Mouse (Mus musculus): ENCODE measurements around the gene Fads1. TPM values are rescaled to one million over a fixed set of nuclear protein-coding genes. Genes with fewer than 3 reads are reported as not detected.

The Fads1 gene
- polyA plus RNA-seq, 1 experiment from 2014 or later, result 125 TPM

DNA sequence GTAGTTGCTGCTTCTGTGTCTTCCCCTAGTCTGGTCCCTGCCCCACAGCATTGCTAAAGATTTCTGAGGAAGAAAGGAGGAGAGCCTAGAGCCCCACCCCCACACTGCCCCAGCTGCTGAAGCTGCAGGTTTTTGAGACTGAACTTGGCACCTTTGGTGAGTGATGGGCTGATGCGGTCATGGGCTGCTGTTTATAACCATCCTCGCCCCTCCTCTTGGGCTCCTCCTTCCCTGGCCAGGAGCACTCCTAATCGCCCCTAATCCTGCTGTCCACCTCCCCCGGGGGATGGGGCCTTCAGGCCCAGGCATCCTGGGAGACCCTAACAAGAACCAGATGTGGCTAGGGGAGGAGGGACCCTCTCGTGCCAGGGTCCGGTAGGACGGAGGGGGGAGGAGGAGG is 48.3 kb downstream of the Fads1 start:
- H3K36me3 ChIP-seq (replicated peaks; ENCODE audit: control insufficient read depth, insufficient read depth, low read depth, low read length), result no peaks in the 10 kb centered on the region
- no peak overlapping the region for H3K4me3 ChIP-seq (ENCODE audit: low read depth, low read length)
- H3K4me2 ChIP-seq (ENCODE audit: low read depth, low read length), result no peak overlapping the region
- ATAC-seq (replicated peaks; ENCODE audit: insufficient number of reproducible peaks, low FRiP score, low TSS enrichment, low read depth), result no peak
- H3K9me3 ChIP-seq (replicated peaks; ENCODE audit: control insufficient read depth, low read length), result no peaks in the 10 kb centered on the region
- peak overlapping the region; percentile 28; the same call in 1 of the 2 replicates for H3K9ac ChIP-seq (replicated peaks; ENCODE audit: low read length)
- H3K27me3 ChIP-seq (ENCODE audit: control insufficient read depth, insufficient read depth, low read length), result no peaks in the 10 kb centered on the region
- H3K27ac ChIP-seq (replicated peaks; ENCODE audit: low read depth, low read length), result no peak overlapping the region
- 8% methylated on average over 7 of the region's 7 CpGs for WGBS
- peaks cover 7% of the 10 kb centered on the region; the same call in 1 of the 2 replicates for H3K4me1 ChIP-seq (ENCODE audit: control insufficient read depth, insufficient read depth, low read length)
- DNase-seq (ENCODE audit: low spot score), result peak; percentile 34

DNA sequence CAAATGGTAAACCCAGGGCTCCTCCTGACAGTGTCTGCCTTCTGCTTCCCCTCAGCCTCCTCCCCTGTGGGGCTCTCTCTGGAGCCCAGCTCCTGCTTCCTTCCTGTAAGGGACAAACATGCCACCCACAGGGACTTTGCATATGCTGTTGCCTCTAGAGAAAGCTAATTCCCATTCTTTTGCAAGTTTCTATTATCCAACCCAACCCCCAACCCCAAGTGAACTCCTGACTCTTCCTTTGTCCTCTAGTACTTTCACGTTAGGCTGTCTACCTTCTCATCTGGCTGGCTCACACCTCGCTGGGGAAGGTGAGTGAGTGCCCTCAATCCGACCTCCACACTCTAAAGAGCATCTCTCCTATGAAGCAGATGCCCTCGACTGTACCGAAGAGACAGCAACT is 49.2 kb downstream of the Fads1 start:
- Histone ChIP-seq H3K27ac (replicated peaks; ENCODE audit: low read depth, low read length) (no peak overlapping the region; the same call in 1 of the 2 replicates), H3K4me2 (ENCODE audit: low read depth, low read length) (no peak overlapping the region), H3K9me3 (replicated peaks; ENCODE audit: control insufficient read depth, low read length) (no peaks in the 10 kb centered on the region), H3K4me3 (ENCODE audit: low read depth, low read length) (no peak overlapping the region), H3K27me3 (ENCODE audit: control insufficient read depth, insufficient read depth, low read length) (no peaks in the 10 kb centered on the region), H3K9ac (replicated peaks; ENCODE audit: low read length) (no peak overlapping the region), H3K4me1 (ENCODE audit: control insufficient read depth, insufficient read depth, low read length) (peaks cover 7% of the 10 kb centered on the region; the same call in 1 of the 2 replicates), H3K36me3 (replicated peaks; ENCODE audit: control insufficient read depth, insufficient read depth, low read depth, low read length) (no peaks in the 10 kb centered on the region)
- ATAC-seq (replicated peaks; ENCODE audit: insufficient number of reproducible peaks, low FRiP score, low TSS enrichment, low read depth), result no peak
- 21% methylated on average over 5 of the region's 5 CpGs for WGBS
- no peak for DNase-seq (ENCODE audit: low spot score)

DNA sequence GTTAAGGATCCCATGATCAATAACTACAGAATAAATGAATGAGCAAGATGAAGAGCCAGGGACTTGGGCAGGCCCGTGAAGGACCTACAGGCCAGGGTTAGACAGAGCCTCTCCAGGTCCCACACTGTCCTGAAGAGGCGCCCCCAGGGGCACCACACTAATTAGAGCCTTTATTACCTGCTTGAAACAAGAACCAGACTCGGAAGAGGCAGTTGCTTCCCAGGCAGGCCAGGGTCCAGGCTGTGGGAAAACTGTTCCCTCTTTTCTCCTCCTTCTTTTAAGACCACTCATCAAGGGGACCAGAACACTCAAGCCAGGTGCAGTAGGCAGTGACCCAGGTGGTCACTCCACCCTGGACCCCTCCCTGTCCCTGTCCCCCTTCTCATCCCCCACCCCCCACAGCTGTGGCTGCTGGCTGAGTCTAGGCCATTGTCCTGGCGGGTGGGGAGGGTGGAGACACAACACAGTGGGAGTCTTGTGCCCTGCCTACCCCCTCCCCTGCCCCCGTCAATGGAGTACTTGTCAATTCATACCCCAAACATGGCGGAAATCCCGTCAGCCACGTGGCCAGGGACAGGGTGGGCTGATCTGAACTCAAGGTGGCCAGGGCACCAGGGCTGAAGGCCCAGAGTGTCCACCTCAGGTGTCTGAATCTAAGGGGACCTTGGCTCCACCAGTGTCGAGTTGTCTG is 49.8 kb downstream of the Fads1 start:
- Histone ChIP-seq H3K27me3 (ENCODE audit: control insufficient read depth, insufficient read depth, low read length) (no peaks in the 10 kb centered on the region), H3K27ac (replicated peaks; ENCODE audit: low read depth, low read length) (no peak overlapping the region; the same call in 1 of the 2 replicates), H3K9ac (replicated peaks; ENCODE audit: low read length) (no peak overlapping the region), H3K9me3 (replicated peaks; ENCODE audit: control insufficient read depth, low read length) (no peaks in the 10 kb centered on the region), H3K4me3 (ENCODE audit: low read depth, low read length) (no peak overlapping the region), H3K36me3 (replicated peaks; ENCODE audit: control insufficient read depth, insufficient read depth, low read depth, low read length) (no peaks in the 10 kb centered on the region), H3K4me2 (ENCODE audit: low read depth, low read length) (no peak overlapping the region), H3K4me1 (ENCODE audit: control insufficient read depth, insufficient read depth, low read length) (peaks cover 7% of the 10 kb centered on the region; the same call in 1 of the 2 replicates)
- 31% methylated on average over 9 of the region's 9 CpGs for WGBS
- DNase-seq (ENCODE audit: low spot score) (no peak), ATAC-seq (replicated peaks; ENCODE audit: insufficient number of reproducible peaks, low FRiP score, low TSS enrichment, low read depth) (no peak)

GRCm38 (mm10) chr19:10235784-10236565 is 53.3 kb downstream of the Fads1 start:
- 87% methylated on average over 9 of the region's 9 CpGs for WGBS

GRCm38 (mm10) chr19:10238477-10238876 is 55.8 kb downstream of the Fads1 start:
- 69% methylated on average over 3 of the region's 3 CpGs for WGBS
- Histone ChIP-seq H3K9me3 (replicated peaks; ENCODE audit: control insufficient read depth, low read length) (no peaks in the 10 kb centered on the region), H3K4me3 (ENCODE audit: low read depth, low read length) (no peak overlapping the region), H3K27me3 (ENCODE audit: control insufficient read depth, insufficient read depth, low read length) (no peaks in the 10 kb centered on the region), H3K9ac (replicated peaks; ENCODE audit: low read length) (no peak overlapping the region), H3K4me1 (ENCODE audit: control insufficient read depth, insufficient read depth, low read length) (peaks cover 7% of the 10 kb centered on the region; the same call in 1 of the 2 replicates), H3K27ac (replicated peaks; ENCODE audit: low read depth, low read length) (no peak overlapping the region), H3K4me2 (ENCODE audit: low read depth, low read length) (no peak overlapping the region), H3K36me3 (replicated peaks; ENCODE audit: control insufficient read depth, insufficient read depth, low read depth, low read length) (no peaks in the 10 kb centered on the region)
- no peak for DNase-seq (ENCODE audit: low spot score)
- ATAC-seq (replicated peaks; ENCODE audit: insufficient number of reproducible peaks, low FRiP score, low TSS enrichment, low read depth), result no peak

More at GRCm38 (mm10) chr19:10235784-10236565, 53.3 kb downstream of the Fads1 start:
- no peak for ATAC-seq (replicated peaks; ENCODE audit: insufficient number of reproducible peaks, low FRiP score, low TSS enrichment, low read depth)
- H3K27ac ChIP-seq (replicated peaks; ENCODE audit: low read depth, low read length), result no peak overlapping the region
- H3K9ac ChIP-seq (replicated peaks; ENCODE audit: low read length), result no peak overlapping the region
- H3K36me3 ChIP-seq (replicated peaks; ENCODE audit: control insufficient read depth, insufficient read depth, low read depth, low read length), result no peaks in the 10 kb centered on the region
- H3K4me1 ChIP-seq (ENCODE audit: control insufficient read depth, insufficient read depth, low read length), result peaks cover 11% of the 10 kb centered on the region
- DNase-seq (ENCODE audit: low spot score), result no peak
- H3K4me3 ChIP-seq (ENCODE audit: low read depth, low read length), result no peak overlapping the region
- no peaks in the 10 kb centered on the region for H3K27me3 ChIP-seq (ENCODE audit: control insufficient read depth, insufficient read depth, low read length)
- H3K9me3 ChIP-seq (replicated peaks; ENCODE audit: control insufficient read depth, low read length), result no peaks in the 10 kb centered on the region
- no peak overlapping the region for H3K4me2 ChIP-seq (ENCODE audit: low read depth, low read length)

GRCm38 (mm10) chr19:10239419-10239818 is 56.7 kb downstream of the Fads1 start:
- no peak for ATAC-seq (replicated peaks; ENCODE audit: insufficient number of reproducible peaks, low FRiP score, low TSS enrichment, low read depth)
- Histone ChIP-seq H3K4me3 (ENCODE audit: low read depth, low read length) (no peak overlapping the region), H3K9me3 (replicated peaks; ENCODE audit: control insufficient read depth, low read length) (no peaks in the 10 kb centered on the region), H3K4me1 (ENCODE audit: control insufficient read depth, insufficient read depth, low read length) (peaks cover 10% of the 10 kb centered on the region; the same call in 1 of the 2 replicates), H3K36me3 (replicated peaks; ENCODE audit: control insufficient read depth, insufficient read depth, low read depth, low read length) (no peaks in the 10 kb centered on the region), H3K4me2 (ENCODE audit: low read depth, low read length) (0 out of 2 replicates have a peak overlapping the region, but pooled peaks have one; percentile 21), H3K27me3 (ENCODE audit: control insufficient read depth, insufficient read depth, low read length) (no peaks in the 10 kb centered on the region), H3K9ac (replicated peaks; ENCODE audit: low read length) (no peak overlapping the region), H3K27ac (replicated peaks; ENCODE audit: low read depth, low read length) (no peak overlapping the region)
- 25% methylated on average over 2 of the region's 2 CpGs for WGBS
- peak; percentile 32 for DNase-seq (ENCODE audit: low spot score)

DNA sequence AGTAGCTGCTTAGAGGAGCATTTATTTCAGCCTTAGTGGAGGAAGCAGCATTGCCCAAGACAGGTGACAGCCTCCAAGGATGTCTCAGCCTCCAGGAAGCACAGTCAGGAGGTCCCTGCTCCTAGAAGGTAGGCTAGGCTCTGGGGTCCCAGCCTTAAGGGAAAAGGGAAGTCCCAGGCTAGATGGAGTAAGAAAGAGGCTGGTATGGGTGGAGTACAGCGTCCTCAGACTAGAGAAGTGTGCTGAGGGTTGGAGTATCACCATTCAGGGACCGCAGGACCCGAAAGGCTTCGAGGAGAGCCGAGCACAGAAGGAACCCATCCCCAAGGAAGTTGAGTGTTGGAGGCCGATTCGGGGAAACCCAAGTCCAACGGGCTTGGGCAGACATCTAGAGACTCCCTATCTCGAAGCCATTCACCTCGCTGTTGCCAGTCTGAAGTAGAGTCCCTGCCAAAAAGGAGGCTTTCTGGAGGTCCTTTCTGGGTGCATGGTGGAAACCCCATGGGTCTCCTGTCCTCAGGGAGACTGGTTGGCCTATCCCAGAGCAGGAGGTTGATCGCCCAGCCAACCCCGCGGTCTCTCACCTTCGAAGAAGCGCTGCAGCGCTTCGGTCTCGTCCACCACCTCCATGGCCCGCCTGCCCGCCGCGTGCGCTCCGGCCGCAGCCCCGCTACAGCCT is 57.4 kb downstream of the Fads1 start:
- H3K27me3 ChIP-seq (ENCODE audit: control insufficient read depth, insufficient read depth, low read length), result no peaks in the 10 kb centered on the region
- H3K9ac ChIP-seq (replicated peaks; ENCODE audit: low read length), result peak overlapping the region; percentile 73
- ATAC-seq (replicated peaks; ENCODE audit: insufficient number of reproducible peaks, low FRiP score, low TSS enrichment, low read depth) (peak; percentile 24), DNase-seq (ENCODE audit: low spot score) (no peak)
- peak overlapping the region; percentile 83 for H3K4me2 ChIP-seq (ENCODE audit: low read depth, low read length)
- no peak overlapping the region for H3K27ac ChIP-seq (replicated peaks; ENCODE audit: low read depth, low read length)
- no peaks in the 10 kb centered on the region for H3K36me3 ChIP-seq (replicated peaks; ENCODE audit: control insufficient read depth, insufficient read depth, low read depth, low read length)
- H3K4me1 ChIP-seq (ENCODE audit: control insufficient read depth, insufficient read depth, low read length), result peaks cover 10% of the 10 kb centered on the region; the same call in 1 of the 2 replicates
- no peaks in the 10 kb centered on the region for H3K9me3 ChIP-seq (replicated peaks; ENCODE audit: control insufficient read depth, low read length)
- 2% methylated on average over 26 of the region's 26 CpGs for WGBS
- H3K4me3 ChIP-seq (ENCODE audit: low read depth, low read length), result peak overlapping the region; percentile 49
